Mouse (Mus musculus): ENCODE results near the gene Pabpc1l. TPM values are rescaled to one million over a fixed set of nuclear protein-coding genes. Genes with fewer than 3 reads are reported as not detected.

The Pabpc1l gene
- polyA plus RNA-seq, 1 experiment from 2014 or later, result 0.85 TPM

DNA sequence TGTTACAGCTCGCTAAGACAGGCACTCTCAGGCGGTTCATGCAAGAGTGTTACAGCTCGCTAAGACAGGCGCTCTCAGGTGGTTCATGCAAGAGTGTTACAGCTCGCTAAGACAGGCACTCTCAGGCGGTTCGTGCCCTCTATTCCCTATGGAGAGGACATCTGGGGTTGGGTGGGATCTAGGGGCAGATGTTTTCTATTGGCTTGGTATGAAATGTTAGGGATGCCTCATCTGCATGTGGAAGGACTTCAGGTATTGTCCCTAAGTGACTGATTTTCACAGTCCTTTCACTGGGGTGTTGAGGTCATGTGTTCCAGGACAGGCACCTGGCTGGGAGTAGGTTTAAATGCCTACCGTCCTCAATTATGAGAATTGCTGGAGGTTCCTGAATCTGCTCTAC is 17.7 kb upstream of the Pabpc1l start:
- Histone ChIP-seq H3K9me3 (ENCODE audit: control insufficient read depth, low read length) (no peaks in the 10 kb centered on the region), H3K4me1 (replicated peaks; ENCODE audit: control insufficient read depth, insufficient read depth) (0 out of 2 replicates have a peak, but pooled peaks cover 2% of the 10 kb centered on the region), H3K4me2 (replicated peaks; ENCODE audit: low read depth) (no peak overlapping the region), H3K36me3 (ENCODE audit: control insufficient read depth, insufficient read depth, low read length) (peaks cover 4% of the 10 kb centered on the region; the same call in 1 of the 2 replicates), H3K9ac (ENCODE audit: low read length) (no peak overlapping the region), H3K4me3 (ENCODE audit: low read depth, low read length) (no peak overlapping the region), H3K27ac (replicated peaks) (no peak overlapping the region), H3K27me3 (ENCODE audit: control insufficient read depth, insufficient read depth, low read length) (no peaks in the 10 kb centered on the region)
- WGBS, result 85% methylated on average over 8 of the region's 8 CpGs
- DNase-seq (ENCODE audit: low spot score), result no peak
- ATAC-seq (ENCODE audit: low FRiP score, low TSS enrichment), result no peak
- TF ChIP-seq EP300 (optimal IDR thresholded peaks at IDR 0.05) (no peak), CTCF (IDR thresholded peaks at IDR 0.05; ENCODE audit: low read depth) (no peak)

DNA sequence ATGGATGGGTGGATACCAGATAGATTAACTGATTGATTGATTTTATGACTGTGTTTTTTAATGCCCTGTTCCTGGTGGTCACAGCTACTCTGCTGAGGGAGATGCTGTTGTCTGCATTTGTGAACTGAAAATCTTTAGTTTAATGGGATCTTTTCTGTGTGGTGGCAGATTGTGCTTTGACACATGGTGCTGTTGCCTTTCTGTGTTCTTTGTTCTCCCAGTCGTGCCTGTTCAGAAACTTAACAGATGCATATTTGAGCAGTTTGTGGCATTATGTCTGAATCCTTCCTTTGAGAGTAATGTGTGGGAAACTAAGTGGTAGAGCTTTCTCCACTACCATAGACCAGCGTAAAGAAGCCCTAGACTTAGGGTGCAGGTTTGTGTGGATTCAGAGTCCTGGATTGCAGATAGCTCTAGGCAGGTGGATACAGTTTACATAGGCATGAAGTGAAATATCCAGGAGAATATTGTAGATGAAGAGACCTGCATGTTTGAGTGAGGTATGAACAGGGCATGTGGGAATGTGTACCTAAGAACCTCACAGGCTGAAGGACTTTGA is 17.2 kb upstream of the Pabpc1l start:
- Histone ChIP-seq H3K9me3 (ENCODE audit: control insufficient read depth, low read length) (no peaks in the 10 kb centered on the region), H3K36me3 (ENCODE audit: control insufficient read depth, insufficient read depth, low read length) (peaks cover 4% of the 10 kb centered on the region; the same call in 1 of the 2 replicates), H3K4me1 (replicated peaks; ENCODE audit: control insufficient read depth, insufficient read depth) (0 out of 2 replicates have a peak, but pooled peaks cover 2% of the 10 kb centered on the region), H3K4me3 (ENCODE audit: low read depth, low read length) (no peak overlapping the region), H3K27ac (replicated peaks) (no peak overlapping the region), H3K4me2 (replicated peaks; ENCODE audit: low read depth) (no peak overlapping the region), H3K27me3 (ENCODE audit: control insufficient read depth, insufficient read depth, low read length) (no peaks in the 10 kb centered on the region), H3K9ac (ENCODE audit: low read length) (no peak overlapping the region)
- TF ChIP-seq EP300 (optimal IDR thresholded peaks at IDR 0.05) (no peak), CTCF (IDR thresholded peaks at IDR 0.05; ENCODE audit: low read depth) (no peak)
- DNase-seq (ENCODE audit: low spot score) (no peak), ATAC-seq (ENCODE audit: low FRiP score, low TSS enrichment) (no peak)
- 64% methylated on average over 2 of the region's 2 CpGs for WGBS

DNA sequence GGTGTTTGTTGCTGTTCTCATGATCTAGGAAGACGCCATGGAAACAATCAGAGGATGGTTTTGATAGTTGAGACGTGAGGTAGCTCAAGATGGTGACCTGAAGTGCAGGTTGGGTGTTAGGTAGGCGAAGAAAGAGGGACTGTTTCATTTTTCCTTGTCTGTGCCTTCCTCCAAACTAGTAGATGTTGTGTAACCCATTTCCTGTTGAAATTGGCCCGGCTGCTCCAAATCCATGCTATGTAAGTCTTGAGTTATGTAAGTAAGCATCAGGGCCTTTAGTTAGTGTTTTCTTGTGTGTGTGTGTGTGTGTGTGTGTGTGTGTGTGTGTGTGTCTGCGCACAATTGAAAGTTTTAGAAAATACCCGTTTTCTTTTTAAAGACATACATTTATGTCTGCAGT is 16.0 kb upstream of the Pabpc1l start:
- ATAC-seq (ENCODE audit: low FRiP score, low TSS enrichment) (no peak), DNase-seq (ENCODE audit: low spot score) (no peak)
- Histone ChIP-seq H3K4me1 (replicated peaks; ENCODE audit: control insufficient read depth, insufficient read depth) (0 out of 2 replicates have a peak, but pooled peaks cover 2% of the 10 kb centered on the region), H3K27me3 (ENCODE audit: control insufficient read depth, insufficient read depth, low read length) (no peaks in the 10 kb centered on the region), H3K4me2 (replicated peaks; ENCODE audit: low read depth) (no peak overlapping the region), H3K36me3 (ENCODE audit: control insufficient read depth, insufficient read depth, low read length) (peaks cover 8% of the 10 kb centered on the region; the same call in 1 of the 2 replicates), H3K9me3 (ENCODE audit: control insufficient read depth, low read length) (no peaks in the 10 kb centered on the region), H3K4me3 (ENCODE audit: low read depth, low read length) (no peak overlapping the region), H3K27ac (replicated peaks) (no peak overlapping the region), H3K9ac (ENCODE audit: low read length) (no peak overlapping the region)
- TF ChIP-seq EP300 (optimal IDR thresholded peaks at IDR 0.05), result no peak
- TF ChIP-seq CTCF (IDR thresholded peaks at IDR 0.05; ENCODE audit: low read depth), result no peak
- 80% methylated on average over 6 of the region's 6 CpGs for WGBS

DNA sequence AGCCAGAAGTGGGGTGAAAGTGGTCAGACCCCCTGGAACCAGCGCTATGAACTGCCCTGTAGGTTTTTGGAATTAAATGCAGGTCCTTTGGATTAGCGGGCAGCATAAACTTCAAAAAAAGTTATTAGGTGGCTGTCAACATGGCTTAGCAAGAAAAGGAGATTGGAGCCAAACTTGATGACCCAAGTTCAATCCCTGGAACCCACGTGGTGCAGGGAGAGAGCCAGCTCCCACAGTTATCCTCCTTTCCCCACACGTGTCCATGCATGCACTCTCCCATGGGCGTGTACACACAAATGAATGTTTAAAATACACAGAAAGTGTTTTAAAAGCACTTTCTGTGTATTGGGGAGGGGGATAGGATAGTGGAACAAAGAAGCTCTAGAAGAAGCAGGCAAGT is 14.8 kb upstream of the Pabpc1l start:
- Histone ChIP-seq H3K36me3 (ENCODE audit: control insufficient read depth, insufficient read depth, low read length) (peaks cover 18% of the 10 kb centered on the region; the same call in 1 of the 2 replicates), H3K27ac (replicated peaks) (no peak overlapping the region), H3K4me1 (replicated peaks; ENCODE audit: control insufficient read depth, insufficient read depth) (0 out of 2 replicates have a peak, but pooled peaks cover 2% of the 10 kb centered on the region), H3K27me3 (ENCODE audit: control insufficient read depth, insufficient read depth, low read length) (no peaks in the 10 kb centered on the region), H3K4me3 (ENCODE audit: low read depth, low read length) (no peak overlapping the region), H3K4me2 (replicated peaks; ENCODE audit: low read depth) (no peak overlapping the region), H3K9ac (ENCODE audit: low read length) (no peak overlapping the region), H3K9me3 (ENCODE audit: control insufficient read depth, low read length) (no peaks in the 10 kb centered on the region)
- DNase-seq (ENCODE audit: low spot score), result no peak
- no peak for TF ChIP-seq CTCF (IDR thresholded peaks at IDR 0.05; ENCODE audit: low read depth)
- TF ChIP-seq EP300 (optimal IDR thresholded peaks at IDR 0.05), result no peak
- no peak for ATAC-seq (ENCODE audit: low FRiP score, low TSS enrichment)
- WGBS, result 50% methylated on average over 5 of the region's 5 CpGs

- Histone ChIP-seq H3K36me3 (ENCODE audit: control insufficient read depth, insufficient read depth, low read length) (peaks cover 19% of the 10 kb centered on the region), H3K4me3 (ENCODE audit: low read depth, low read length) (no peak overlapping the region), H3K4me1 (replicated peaks; ENCODE audit: control insufficient read depth, insufficient read depth) (0 out of 2 replicates have a peak, but pooled peaks cover 2% of the 10 kb centered on the region), H3K9ac (ENCODE audit: low read length) (no peak overlapping the region), H3K9me3 (ENCODE audit: control insufficient read depth, low read length) (no peaks in the 10 kb centered on the region), H3K27ac (replicated peaks) (no peak overlapping the region), H3K27me3 (ENCODE audit: control insufficient read depth, insufficient read depth, low read length) (no peaks in the 10 kb centered on the region), H3K4me2 (replicated peaks; ENCODE audit: low read depth) (no peak overlapping the region)
- ATAC-seq (ENCODE audit: low FRiP score, low TSS enrichment) (no peak), DNase-seq (ENCODE audit: low spot score) (no peak)
- TF ChIP-seq EP300 (optimal IDR thresholded peaks at IDR 0.05), result no peak
- 61% methylated on average over 3 of the region's 3 CpGs for WGBS
These were observed 14.3 kb upstream of the Pabpc1l start for GRCm38 (mm10) chr2:164010944-164011343.

- Histone ChIP-seq H3K27me3 (ENCODE audit: control insufficient read depth, insufficient read depth, low read length) (no peaks in the 10 kb centered on the region), H3K27ac (replicated peaks) (no peak overlapping the region), H3K36me3 (ENCODE audit: control insufficient read depth, insufficient read depth, low read length) (peaks cover 26% of the 10 kb centered on the region), H3K4me3 (ENCODE audit: low read depth, low read length) (no peak overlapping the region), H3K9me3 (ENCODE audit: control insufficient read depth, low read length) (no peaks in the 10 kb centered on the region), H3K4me2 (replicated peaks; ENCODE audit: low read depth) (no peak overlapping the region), H3K9ac (ENCODE audit: low read length) (no peak overlapping the region), H3K4me1 (replicated peaks; ENCODE audit: control insufficient read depth, insufficient read depth) (no peaks in the 10 kb centered on the region)
- WGBS, result 87% methylated on average over 16 of the region's 16 CpGs
- TF ChIP-seq CTCF (IDR thresholded peaks at IDR 0.05; ENCODE audit: low read depth), result no peak
- TF ChIP-seq EP300 (optimal IDR thresholded peaks at IDR 0.05), result no peak
- DNase-seq (ENCODE audit: low spot score) (no peak), ATAC-seq (ENCODE audit: low FRiP score, low TSS enrichment) (no peak)
These were observed 9.9 kb upstream of the Pabpc1l start for GRCm38 (mm10) chr2:164015304-164015703.

Measured in stomach, postnatal 0 days (tissue).